Mouse (Mus musculus) T-helper 2 cell (primary cell): ENCODE results near the gene Zfp827.

Experiments
- in situ Hi-C: fragments of 300-600 bp; cut with MboI, MseI; formaldehyde crosslinking; loops from one replicate; pipeline ENCODE4 v1.15.1; 2025; ENCODE audit warnings: high pct_unique_total_duplicates

Gene Zfp827

DNA sequence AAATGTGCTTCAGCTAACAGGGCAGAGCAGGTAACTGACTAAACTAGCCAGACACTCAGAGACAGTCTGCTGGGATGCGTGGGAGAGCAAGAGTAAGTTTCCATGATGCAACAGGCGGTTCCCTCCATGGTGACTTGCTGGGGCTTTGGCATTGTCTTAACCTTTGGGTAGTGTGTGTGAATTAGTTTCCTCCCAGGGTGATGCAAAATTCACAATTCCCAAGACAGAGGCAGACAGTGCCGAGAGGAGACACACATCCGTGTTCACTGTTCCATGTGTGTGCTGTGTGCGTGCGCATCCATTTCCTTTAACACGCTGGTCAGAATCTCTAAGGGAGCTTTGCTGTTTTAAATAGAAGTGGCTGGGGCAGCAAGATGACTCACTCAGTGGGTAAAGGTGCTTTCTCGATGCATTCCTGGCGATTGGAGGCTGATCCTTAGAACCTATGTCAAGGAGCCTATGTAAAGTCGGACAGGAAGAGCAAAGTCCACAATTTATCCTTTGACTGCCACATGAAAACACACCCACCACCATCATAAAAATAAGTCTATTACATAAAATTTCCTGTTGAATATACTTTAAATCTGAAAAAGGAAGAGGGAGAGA, 127.4 kb downstream of the Zfp827 start:
- in situ Hi-C loops = no loop called here

DNA sequence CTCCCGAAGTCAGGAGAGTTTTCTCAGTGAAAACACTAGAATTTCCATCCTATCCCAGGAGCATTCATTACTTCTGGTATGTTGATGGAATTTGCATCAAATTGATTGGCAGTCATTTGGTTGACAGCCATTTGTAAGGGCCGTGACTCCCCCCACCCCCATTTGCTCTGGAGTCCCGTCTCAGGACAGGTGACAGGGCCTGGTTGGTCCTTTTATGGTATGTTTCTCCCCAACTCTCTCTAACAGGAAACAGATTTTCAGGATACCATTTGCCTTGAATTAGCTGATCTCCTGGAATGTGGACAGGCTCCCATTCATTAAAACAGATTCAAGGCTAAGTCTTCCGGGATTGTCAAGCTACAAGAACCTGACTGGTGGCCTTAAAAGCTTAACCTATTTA, 129.1 kb downstream of the Zfp827 start:
- in situ Hi-C loops = no loop called here

DNA sequence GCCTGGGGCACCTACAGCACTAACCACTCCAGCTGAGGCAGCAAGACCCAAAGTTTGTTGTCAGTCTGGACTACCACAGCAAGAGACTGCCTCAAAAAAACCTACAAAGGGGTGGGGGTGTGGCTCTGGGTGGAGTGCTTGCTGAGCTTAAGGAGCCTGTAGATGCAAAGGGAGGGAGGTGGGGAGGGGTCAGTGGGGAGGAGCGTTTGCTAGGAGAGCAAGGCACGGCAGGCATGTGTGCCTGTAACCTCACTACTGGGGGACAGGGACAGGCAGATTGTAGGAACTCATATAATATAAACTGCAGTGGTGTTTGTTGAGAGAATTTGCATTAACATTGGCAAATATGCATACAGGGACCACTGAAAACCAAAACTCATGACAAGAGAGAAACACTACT, 130.1 kb downstream of the Zfp827 start:
- in situ Hi-C loops = no loop called here

DNA sequence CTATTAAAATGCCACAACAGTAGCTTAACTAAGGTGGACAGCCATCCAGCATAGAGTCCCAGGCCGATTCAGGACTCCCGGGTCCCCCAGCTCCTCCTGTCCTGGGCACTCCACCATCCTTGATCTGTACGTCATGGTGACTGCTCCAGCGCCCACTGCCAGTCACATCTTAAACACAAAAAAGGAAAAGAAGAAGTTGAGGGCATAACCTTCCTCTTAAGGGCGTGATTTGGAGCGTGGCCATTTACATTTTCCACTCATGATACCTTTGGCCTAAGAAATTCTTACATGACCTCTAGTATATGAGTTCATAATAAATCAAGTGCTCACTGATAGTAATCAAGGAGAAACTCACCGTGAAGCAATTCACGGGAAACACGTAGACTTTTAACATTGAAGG, 131.2 kb downstream of the Zfp827 start:
- in situ Hi-C loops = no loop called here

DNA sequence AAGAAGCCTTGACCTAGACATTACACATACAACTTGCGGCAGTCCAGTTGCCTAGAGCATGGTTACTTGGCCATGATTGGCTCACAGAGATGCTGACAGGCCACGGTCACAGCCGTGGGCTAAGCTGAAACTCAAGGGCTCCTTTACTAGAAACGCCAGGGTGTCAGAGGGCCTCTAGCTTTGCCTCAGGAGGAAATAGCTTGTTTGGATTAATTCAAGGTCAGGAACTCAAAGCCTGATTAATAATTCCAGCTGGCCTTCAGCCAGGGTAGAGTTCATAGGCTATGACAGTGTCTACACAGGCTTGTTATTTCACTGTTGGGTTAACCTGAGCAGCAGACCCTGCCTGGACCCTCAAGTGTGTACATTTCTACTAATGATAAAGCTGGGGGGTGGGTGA, 132.1 kb downstream of the Zfp827 start:
- in situ Hi-C loops = no loop called here

DNA sequence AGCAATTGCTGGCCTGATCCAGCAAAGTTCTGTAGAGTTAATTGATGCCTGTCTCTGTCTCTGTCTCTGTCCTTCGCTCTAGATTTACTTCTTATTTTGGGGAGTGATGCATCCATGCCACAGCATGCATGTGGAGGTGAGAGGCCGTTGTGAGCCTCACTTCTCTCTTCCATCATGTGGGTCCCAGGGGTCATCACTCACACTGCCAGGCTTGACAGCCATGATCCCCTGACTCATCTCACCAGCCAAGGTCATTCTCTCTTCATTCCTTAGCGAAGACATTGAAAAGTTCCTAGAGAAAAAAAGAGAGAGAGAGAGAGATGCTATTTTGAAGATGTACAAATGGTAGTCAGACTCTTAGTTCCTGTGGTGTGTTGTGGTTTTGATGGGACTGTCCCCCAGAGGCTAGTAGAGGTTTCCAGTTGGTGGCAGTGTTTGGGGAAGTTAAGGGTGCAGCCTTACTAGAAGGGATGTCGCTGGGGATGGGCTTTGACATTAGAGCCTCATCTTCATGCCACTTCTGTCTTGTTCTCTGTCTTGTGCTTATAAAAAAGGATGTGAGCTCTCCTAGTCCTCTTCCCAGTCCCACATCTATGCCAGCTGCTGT, 133.0 kb downstream of the Zfp827 start:
- in situ Hi-C loops = no loop called here

DNA sequence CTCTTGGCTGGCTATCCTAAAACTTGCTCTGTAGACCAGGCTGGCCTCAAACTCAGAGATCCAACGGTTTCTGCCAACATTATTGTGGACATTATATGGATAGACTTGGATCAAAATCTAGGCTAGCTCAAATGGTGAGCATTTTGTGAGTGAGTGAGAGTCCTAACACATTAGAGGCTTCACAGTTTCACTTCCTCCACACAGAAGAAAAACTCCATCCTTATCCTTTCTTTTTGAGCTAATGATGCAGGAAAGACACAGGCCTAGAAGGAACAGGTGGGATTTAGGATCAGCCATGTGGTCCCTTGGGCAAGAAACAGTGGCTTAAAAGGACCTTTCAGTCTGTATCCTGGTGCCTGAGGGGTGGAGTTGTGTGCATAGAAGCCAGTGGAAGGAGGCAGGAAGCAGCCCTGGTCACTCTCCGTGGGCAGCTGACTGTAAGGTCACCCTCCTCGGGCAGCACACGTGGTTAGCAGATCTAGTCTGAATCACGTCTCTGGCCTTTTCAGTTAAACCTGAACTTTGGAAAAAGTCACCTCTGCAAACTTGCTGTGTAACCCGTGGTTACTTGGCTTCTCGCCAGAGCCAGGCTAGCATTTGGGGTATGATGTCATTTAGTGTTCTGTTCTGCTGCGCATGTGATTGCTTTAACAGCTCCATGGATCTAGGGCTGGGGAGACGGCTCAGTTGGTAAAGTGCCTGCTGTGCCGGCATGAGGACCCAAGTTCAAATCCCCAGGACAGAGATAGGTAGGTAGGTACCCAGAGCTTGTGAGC, 134.5 kb downstream of the Zfp827 start:
- in situ Hi-C loops = no loop called here

DNA sequence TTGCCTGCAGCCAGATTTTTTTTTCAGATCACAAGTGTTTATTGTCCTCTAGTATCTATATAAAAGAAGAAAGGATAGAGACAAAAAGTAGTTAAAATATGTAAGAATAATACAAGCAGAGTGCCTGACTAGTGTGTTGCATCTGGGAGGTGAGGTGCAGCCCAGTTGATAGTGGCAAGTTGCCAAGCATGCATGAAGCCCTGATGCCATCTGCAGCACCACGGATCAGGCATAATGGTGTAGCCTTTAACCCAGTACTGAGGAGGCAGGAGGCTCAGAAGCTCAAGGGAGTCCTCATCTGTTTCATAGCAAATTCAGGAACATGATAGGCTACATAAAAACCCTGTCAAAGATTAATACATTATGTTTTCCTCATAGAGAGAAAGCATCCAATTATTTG, 136.1 kb downstream of the Zfp827 start:
- in situ Hi-C loops = no loop called here

DNA sequence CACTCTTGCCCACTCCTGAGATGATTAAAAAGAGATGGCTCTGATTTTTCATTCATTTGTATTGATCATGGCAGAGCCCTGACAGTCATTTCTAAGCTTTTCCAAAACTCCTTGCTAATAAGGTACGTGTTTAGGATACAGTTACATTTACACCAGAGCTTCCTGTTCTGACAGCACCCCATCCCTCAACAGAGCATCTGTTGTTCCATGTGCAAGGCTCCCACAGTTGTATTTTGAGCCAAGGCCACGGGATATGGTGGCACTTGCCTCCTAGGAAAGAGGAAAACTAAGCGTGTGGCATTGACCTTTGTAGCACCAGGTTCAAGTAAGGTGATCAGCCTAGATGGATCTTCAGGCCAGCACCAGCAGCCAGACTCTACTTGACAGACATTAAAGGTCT, 137.0 kb downstream of the Zfp827 start:
- in situ Hi-C loops = no loop called here

DNA sequence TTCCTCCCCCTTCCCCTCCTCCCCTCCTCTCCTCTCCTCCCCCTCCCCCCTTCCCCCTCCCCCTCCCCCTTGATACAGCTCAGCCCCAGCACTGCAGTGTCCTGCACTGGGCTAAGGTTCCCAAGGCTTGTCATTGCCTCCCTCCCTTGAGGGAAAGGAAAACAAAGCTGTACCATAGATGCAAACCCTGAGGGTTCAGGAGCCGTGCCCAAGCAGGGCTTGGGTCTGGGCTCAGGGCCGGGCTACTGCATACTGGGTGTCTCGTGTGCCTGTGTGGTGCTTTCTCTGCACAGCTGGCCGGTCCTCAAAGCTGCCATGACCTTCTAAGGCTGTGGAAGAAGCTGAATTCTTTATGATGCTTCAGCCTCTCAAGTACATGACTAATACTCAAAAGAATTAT, 145.4 kb downstream of the Zfp827 start:
- in situ Hi-C loops = no loop called here

DNA sequence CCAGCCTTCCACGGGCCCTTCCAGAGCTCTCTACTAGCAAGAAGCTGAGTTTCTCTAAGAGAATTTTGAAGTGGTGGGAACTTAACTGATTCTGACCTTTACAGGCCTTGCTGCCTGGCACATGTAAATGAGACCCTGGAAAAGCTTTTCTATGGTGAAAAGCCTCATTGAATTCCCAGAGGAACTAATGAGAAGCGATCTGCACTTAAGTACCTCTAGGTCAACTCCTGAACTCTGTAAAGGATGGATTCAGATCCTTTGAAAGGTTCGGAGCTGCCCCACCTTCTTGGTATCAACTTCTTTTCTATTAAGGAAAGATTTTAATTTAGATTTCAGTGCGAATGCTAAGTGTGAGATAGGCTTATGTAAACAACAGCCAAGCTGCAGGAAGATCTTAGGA, 147.8 kb downstream of the Zfp827 start:
- in situ Hi-C loops = no loop called here

DNA sequence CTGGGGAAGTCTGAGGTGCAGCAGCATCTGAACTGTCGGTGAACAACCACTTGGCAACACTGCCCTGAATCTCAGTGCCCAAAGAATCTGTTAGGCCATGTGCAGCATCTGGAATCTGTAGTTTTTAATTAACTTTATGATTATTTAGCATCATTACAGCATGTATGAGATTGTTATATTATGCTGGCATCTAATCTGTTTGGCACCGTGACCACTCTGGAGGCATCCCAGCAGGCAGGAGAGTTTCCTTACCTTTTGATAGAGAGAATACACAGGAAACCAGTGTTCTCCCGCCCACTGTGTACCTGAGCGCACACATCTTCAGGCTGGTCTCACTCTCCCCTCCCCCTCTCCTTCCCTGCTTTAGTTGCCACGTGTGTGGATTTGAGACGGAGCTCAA, 151.4 kb downstream of the Zfp827 start:
- in situ Hi-C loops = no loop called here

DNA sequence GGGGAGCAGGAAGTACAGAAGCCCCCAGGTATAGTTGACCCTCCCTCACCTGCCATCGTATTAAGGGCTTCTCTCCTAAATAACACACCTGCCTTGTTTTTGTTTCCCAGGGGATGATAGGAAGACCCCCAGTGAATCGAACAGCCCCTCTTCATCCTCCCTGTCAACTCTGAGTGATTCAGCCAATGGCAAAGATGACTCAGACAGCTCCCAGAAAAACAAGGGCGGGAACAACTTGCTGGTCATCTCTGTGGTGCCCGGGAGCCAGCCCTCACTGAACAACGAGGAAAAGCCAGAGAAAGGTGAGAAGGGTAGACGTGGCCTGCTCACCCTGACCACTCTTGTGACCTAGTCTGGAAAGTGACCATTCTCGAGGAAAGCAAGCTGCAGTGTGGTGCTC, 157.3 kb downstream of the Zfp827 start:
- in situ Hi-C loops = no loop called here

DNA sequence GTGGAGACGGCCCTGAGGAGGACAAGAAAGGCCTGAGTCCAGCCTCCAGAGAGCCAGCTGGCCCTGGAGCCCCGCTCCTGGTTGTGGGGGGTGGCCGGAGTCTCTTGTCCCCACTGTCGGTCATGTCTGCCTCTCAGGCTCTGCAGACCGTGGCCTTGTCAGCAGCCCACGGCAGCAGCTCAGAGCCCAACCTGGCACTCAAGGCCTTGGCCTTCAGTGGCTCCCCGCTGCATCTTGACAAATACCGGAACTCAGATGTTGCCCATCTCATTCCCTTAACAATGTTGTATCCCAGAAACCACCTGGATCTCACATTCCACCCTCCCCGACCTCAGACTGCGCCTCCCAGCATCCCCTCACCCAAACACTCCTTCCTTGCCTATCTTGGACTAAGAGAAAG, 161.8 kb downstream of the Zfp827 start:
- in situ Hi-C loops = no loop called here

DNA sequence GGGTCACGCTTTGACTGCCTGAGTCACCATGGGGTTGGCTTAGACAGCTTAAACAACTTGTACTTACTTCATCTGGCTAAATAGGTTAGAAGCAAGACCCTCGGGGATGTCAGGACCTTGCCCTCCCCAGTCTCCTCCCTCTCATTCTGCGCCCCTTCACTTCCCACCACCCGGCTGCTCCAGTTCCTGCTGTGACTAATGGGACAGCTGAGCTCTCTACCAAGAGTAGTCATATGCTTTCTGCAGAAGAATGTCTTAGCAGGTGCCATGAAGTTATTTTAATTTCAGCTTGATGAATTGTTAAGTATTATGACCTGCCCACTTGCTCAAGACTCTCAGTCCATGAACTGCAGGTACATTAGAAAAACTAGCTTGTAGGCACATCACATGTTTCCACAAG, 168.2 kb downstream of the Zfp827 start:
- in situ Hi-C loops = no loop called here

DNA sequence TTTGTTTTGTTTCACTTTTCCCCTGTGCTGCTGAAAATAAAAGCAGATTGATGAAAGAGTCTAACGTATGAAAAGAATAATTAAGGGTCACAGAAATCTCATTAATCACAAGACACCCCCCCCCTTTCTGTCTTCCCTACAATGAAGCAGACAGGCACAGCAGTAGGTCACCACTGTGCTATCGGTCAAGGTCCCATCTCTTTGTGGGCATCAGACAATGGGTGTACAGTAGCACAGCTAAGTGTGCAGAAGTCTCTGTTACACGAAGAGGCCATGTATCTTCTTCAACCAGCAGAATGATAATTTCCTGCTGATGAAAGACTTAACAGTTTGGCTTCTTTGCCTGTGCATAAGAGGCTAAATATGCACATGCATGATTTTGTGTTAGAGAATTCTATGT, 170.4 kb downstream of the Zfp827 start:
- in situ Hi-C loops = no loop called here

DNA sequence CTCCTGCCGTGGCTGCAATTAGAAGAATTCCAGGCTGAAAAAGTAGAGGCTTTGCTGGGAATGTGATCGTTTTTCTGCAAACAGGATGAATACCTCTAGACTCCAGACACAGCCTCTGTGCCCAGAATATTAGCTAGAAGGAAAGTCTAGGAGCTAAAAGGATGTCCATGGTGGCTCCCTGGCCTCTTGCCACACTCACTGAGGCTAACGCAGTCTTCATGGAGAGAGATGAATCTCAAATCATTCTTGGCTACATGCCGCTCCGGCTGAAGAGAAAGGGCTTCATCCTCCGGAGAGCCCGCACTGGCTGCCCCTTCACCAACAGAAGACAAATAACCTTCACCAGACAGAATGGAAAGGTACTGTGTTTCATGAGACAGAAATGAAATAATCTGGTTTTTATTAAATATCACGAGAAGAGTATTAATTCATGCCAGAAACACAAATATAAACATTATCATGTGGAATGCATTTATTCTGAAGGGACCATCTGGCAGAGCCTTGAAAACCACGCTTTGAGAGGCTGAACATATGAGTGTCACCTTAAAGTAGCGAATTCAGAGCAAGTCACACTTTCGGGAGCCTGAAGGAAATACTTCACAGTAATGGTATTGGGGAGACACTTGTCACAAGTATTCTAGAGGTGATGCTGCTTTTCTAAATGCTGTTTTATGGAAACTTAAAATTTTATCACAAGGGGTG, 173.4 kb downstream of the Zfp827 start:
- in situ Hi-C loops = no loop called here

DNA sequence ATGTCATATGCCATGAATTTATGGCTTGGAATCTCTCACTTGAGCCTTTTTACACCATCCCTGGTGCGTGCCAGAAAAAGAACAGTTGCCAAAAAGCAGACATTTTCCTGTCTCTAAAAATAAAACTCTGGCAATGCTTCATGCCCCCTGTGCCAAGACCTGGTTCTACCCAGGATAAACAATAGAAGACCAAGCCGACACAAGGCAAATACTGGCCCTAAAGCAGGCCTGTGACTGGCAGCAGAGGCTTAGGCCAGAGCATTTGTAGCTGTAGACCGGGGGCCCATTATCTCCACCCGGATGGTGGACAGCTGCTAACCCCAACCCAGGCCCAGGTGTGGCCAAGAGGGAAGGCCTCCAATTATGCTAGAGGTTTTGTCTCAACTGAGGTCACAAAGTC, 178.7 kb downstream of the Zfp827 start:
- in situ Hi-C loops = no loop called here

DNA sequence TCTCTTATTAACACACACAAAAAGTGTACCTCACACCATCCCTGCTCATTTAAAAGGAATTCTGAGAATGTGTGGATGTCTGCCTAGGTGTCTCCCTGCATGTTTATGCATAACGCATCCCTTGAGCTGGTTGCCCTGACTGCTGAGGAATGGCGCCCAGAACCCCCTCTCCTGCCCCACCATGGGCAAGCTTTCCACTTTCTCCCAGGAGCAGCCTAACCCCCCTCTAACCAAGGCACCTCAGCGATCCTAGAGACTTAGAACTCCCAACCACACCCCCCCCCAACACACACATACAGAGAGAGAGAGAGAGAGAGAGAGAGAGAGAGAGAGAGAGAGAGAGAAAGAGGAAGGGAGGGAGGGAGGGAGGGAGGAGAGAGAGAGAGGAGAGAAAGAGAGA, 179.9 kb downstream of the Zfp827 start:
- in situ Hi-C loops = no loop called here

DNA sequence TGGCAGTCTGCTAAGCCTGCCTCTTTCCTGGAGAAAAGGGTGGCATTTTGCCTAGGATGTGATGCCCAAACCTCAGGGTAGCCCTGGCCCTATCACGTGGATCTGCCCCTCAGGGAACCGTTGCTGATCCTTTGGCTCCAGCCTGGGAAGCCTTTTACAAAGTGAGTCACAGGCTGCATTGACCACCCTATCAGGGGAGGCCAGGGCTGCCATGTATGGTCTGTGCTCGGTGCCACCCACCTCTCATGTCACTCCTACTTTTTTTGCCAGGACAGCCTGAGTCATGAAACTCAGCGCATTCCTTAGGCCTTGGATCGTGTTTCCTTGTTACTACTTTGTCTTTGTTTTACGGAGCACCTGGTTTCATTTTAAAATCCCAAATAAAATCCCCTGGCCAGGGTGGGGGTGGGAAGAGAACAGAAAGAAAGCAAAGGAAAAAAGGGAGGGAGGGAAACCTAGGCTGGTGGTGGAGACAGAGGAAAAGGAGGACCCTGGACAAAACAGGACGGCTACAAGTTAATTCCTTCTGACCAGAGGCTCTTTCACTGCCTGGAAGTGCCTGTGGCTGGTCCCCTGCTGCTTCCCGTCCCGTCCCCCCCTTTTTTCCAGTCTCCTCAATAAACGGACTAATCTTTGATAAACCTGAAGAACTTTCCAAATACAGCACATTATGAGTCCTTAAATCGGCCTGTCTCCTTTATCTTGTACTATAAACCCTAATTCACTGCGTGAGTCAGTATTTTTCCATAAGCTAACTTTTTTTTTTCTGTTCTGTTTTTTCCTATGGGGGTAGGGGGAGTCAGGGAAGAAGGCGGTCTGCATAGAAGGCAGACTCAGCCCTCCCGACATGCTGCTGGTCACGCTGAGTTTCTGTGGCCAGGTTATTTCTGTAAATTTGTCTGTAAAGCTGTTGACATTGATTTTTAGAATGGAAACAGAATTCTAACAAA, 180.7 kb downstream of the Zfp827 start:
- in situ Hi-C loops = no loop called here

DNA sequence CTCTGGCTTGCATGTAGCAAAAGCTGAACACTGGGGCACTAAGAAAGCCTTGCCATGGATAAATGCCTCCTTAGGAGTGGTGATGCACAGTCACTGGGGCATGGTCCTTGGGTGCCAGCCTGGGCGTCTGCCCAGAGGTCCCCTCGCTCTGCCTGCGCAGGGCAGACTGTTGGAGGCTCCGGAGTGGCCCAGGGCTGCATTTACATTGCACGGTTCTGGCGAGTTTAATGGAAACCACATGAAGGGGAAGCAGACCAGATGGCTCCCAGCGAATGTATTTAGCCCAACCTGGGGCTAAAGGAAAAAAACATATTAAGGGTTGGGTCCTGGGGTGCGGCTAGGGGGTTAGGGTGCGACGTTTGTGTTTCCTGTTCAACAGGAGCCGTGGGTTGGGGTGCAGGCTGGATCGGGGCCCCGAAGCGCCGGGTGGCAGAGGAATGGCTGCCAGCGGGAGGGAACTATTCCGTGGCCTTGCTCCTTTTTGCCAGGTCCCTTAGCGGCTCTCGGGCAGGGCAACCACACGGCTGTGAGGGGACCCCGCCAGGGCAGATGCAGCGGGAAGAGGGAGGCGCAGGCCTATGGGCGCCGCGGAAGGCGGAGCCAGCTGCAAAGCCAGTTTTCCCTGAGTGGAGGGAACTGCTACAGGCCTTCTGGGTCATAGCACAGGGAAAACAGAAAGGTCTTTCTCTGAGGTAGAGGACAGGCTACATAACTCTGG, 181.6 kb downstream of the Zfp827 start:
- in situ Hi-C loops = no loop called here
